Mouse (Mus musculus) midbrain, embryonic 11.5 days (tissue): Measurements from ENCODE around the gene Zpbp2. TPM values are rescaled to one million over a fixed set of nuclear protein-coding genes. Genes with fewer than 3 reads are reported as not detected.
A peak's percentile ranks its signal among the peaks of the same experiment; 100 is the strongest.

Experiments used
- ATAC-seq: fragments of 200-750 bp; cut with Nextera tagmentation; 2 replicates; pipeline ENCODE4 v1.8.0; 2017; ENCODE audit warnings: moderate TSS enrichment, moderate library complexity; ENCODE audit not compliant: low FRiP score
- DNase-seq: peaks from one replicate; pipeline ENCODE4 v3.0.0; 2015; ENCODE audit warnings: low spot score; ENCODE audit errors: missing footprints
- H3K27ac ChIP-seq: fragments of 300-500 bp; sonication (generic); 2 replicates; pipeline ENCODE4 v1.5.1; 2014; ENCODE audit warnings: low read depth, low read length
- H3K27me3 ChIP-seq: fragments of 300-500 bp; sonication (generic); 2 replicates; pipeline ENCODE4 v1.6.1; 2014; ENCODE audit warnings: mild to moderate bottlenecking, low read length, moderate library complexity, mixed read lengths; ENCODE audit not compliant: control insufficient read depth, insufficient read depth
- H3K36me3 ChIP-seq: fragments of 300-500 bp; sonication (generic); 2 replicates; pipeline ENCODE4 v1.6.1; 2014; ENCODE audit warnings: mild to moderate bottlenecking, low read length, moderate library complexity, mixed read lengths; ENCODE audit not compliant: control insufficient read depth, insufficient read depth
- H3K4me1 ChIP-seq: fragments of 300-500 bp; sonication (generic); 2 replicates; pipeline ENCODE4 v1.6.1; 2014; ENCODE audit warnings: low read length; ENCODE audit not compliant: control insufficient read depth, insufficient read depth
- H3K4me2 ChIP-seq: fragments of 300-500 bp; sonication (generic); 2 replicates; pipeline ENCODE4 v1.6.1; 2014; ENCODE audit warnings: mild to moderate bottlenecking, moderate library complexity
- H3K4me3 ChIP-seq: fragments of 300-500 bp; sonication (generic); 2 replicates; pipeline ENCODE4 v1.5.1; 2014; ENCODE audit warnings: low read depth, low read length
- H3K9ac ChIP-seq: fragments of 300-500 bp; sonication (generic); 2 replicates; pipeline ENCODE4 v1.6.1; 2014; ENCODE audit warnings: low read length
- H3K9me3 ChIP-seq: fragments of 300-500 bp; sonication (generic); 2 replicates; pipeline ENCODE4 v1.6.1; 2016; ENCODE audit warnings: low read length; ENCODE audit not compliant: control insufficient read depth
- WGBS: fragments of 180-500 bp; shearing (Covaris S2); extraction: QIAGEN DNeasy Blood & Tissue Kit; methylation state at CpG from one replicate; pipeline ENCODE4 v1.1.7; 2014; 5-methylcytosine and 5-hydroxymethylcytosine counted together
- polyA plus RNA-seq: library from polyadenylated mRNA; unstranded; fragments of >200 nt; fragmentation: Nextera tagmentation; extraction: Ambion mirVana; gene quantifications from 2 replicates; pipeline ENCODE4 v1.2.1, GENCODE M21; 2014

Zpbp2 gene
- polyA plus RNA-seq, 1 experiment from 2014 or later = 0.23 TPM

- H3K27me3 ChIP-seq = peaks cover 2% of the 10 kb centered on the region
- ATAC-seq (no peak), DNase-seq (no peak)
- H3K9me3 ChIP-seq = no peaks in the 10 kb centered on the region
- no peak overlapping the region for H3K4me3 ChIP-seq
- H3K36me3 ChIP-seq = no peaks in the 10 kb centered on the region
- no peak overlapping the region for H3K9ac ChIP-seq
- H3K27ac ChIP-seq = no peak overlapping the region
- H3K4me1 ChIP-seq = no peaks in the 10 kb centered on the region
- no peak overlapping the region for H3K4me2 ChIP-seq
Measured at GRCm38 (mm10) chr11:98537480-98538034, 13.3 kb upstream of the Zpbp2 start.

DNA sequence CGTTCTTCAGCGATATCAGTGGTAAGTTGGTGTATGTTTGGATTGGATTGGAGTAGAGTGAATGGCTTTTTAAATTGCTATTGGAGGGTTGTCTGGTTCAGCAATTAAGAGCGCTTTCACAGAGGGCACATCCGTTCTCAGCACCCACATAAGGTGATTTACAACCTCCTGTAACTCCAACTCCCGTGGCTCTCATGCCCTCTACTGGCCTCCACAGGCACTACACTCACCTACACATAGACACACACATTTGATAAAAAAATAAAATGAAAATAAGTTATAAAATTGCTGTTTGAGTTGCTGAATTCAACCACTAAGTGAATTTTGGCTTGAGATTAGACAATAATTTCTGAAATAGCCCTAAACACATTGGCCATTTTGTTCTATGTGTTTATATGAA lies 10.6 kb upstream of the Zpbp2 start:
- Histone ChIP-seq H3K9me3 (no peaks in the 10 kb centered on the region), H3K4me1 (no peaks in the 10 kb centered on the region; the same call in 1 of the 2 replicates), H3K4me2 (no peak overlapping the region), H3K4me3 (no peak overlapping the region), H3K27ac (no peak overlapping the region), H3K9ac (no peak overlapping the region), H3K27me3 (peaks cover 17% of the 10 kb centered on the region), H3K36me3 (no peaks in the 10 kb centered on the region)
- WGBS = 82% methylated on average over 5 of the region's 5 CpGs
- DNase-seq = no peak
- ATAC-seq = no peak

DNA sequence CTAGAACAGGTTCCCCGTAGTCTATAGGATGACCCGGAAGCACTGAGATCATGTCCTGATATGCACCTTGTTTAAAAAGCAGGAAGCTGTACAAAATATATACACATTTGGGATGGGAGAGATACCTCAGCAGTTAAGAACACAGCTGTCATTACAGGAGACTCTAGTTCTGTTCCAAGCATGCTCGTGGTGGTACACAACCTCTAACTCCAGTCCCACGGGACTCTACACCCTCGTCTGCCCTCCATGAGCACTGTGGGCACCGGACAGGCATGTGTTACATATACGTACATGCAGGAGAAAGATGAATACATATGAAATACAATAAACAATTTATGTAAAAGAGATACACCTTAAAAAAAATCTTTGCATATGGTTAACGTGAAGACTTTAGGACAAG lies 8.3 kb upstream of the Zpbp2 start:
- Histone ChIP-seq H3K36me3 (no peaks in the 10 kb centered on the region), H3K9ac (no peak overlapping the region), H3K4me2 (no peak overlapping the region), H3K27ac (no peak overlapping the region), H3K4me1 (peaks cover 4% of the 10 kb centered on the region), H3K4me3 (no peak overlapping the region), H3K27me3 (peaks cover 39% of the 10 kb centered on the region), H3K9me3 (no peaks in the 10 kb centered on the region)
- 76% methylated on average over 8 of the region's 8 CpGs for whole genome bisulfite sequencing
- ATAC-seq (no peak), DNase-seq (no peak)

DNA sequence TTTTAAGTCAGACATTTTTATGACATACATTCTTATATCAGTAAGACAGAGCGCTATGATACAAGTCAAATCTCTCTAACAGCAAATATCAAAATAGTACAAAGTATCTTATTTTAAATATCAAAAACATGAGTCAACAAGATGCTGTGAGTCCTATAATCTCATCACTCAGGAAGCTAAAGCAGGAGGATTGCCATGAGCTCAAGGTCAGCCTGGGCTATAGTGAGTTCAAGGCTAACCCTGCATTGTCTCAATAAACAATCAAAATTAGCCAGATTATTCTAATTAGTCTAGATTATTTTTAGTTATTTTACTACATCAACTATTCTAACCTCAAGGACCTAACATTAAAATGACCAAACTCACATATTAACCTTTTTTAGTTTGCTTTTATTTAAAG lies 7.5 kb upstream of the Zpbp2 start:
- peaks cover 44% of the 10 kb centered on the region for H3K27me3 ChIP-seq

GRCm38 (mm10) chr11:98544890-98545677 lies 5.8 kb upstream of the Zpbp2 start:
- Histone ChIP-seq H3K4me1 (peaks cover 4% of the 10 kb centered on the region), H3K27ac (no peak overlapping the region), H3K27me3 (peaks cover 55% of the 10 kb centered on the region), H3K4me3 (peak overlapping the region; percentile 33), H3K9ac (0 out of 2 replicates have a peak overlapping the region, but pooled peaks have one; percentile 24), H3K4me2 (peak overlapping the region; percentile 62), H3K36me3 (no peaks in the 10 kb centered on the region), H3K9me3 (no peaks in the 10 kb centered on the region)
- peak; percentile 94 for DNase-seq
- 3% methylated on average over 16 of the region's 16 CpGs for WGBS
- ATAC-seq = no peak

More for the DNA sequence above, 7.5 kb upstream of the Zpbp2 start:
- no peaks in the 10 kb centered on the region for H3K36me3 ChIP-seq
- 74% methylated on average over 1 of the region's 1 CpGs for WGBS
- no peak overlapping the region for H3K4me3 ChIP-seq
- no peak overlapping the region for H3K27ac ChIP-seq
- no peak overlapping the region for H3K9ac ChIP-seq
- no peak for ATAC-seq
- DNase-seq = no peak
- H3K4me2 ChIP-seq = no peak overlapping the region
- H3K9me3 ChIP-seq = no peaks in the 10 kb centered on the region
- H3K4me1 ChIP-seq = peaks cover 4% of the 10 kb centered on the region

DNA sequence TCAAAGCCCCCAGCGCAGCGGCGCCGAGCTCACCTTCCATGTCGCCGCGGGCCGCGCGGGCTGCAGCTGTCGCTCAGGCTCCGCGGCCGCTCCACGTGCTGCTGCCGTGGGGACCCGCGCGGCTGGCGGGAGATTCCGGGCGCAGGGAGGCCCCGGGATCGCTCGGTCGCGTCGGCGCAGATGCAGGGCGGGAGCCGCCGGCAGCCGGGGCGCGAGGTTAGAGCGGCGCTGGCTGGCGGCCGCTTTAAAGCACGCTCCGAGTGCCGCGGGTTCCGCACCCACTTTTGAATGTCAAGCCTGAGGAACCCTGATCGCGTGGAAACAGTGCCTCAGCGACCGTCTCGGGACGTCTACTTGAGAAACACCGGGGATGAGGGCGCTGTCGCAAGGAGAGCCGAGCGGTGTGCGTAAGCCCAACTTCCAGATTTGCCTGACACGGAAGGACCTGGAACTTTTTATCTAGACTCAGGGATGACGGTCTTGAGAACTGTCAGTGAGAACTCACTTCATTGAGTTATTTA lies 5.1 kb upstream of the Zpbp2 start, which contains the start of gene Ikzf3:
TSS of gene Ikzf3 (minus strand) at position 321 of the 521 bp plus-strand sequence.
- ATAC-seq = no peak
- Histone ChIP-seq H3K9ac (peak within 1 kb of the TSS; percentile 24; the same call in 1 of the 2 replicates), H3K4me1 (peaks cover 4% of the 10 kb centered on the region), H3K9me3 (no peaks in the 10 kb centered on the region), H3K4me3 (peak within 1 kb of the TSS; percentile 33), H3K36me3 (no peaks in the 10 kb centered on the region), H3K27ac (no peak within 1 kb of the TSS), H3K27me3 (peaks cover 60% of the 10 kb centered on the region), H3K4me2 (peak within 1 kb of the TSS; percentile 62)
- DNase-seq = peak; percentile 96
- under 1% methylated on average over 58 of the region's 58 CpGs for WGBS

- no peaks in the 10 kb centered on the region for H3K36me3 ChIP-seq
- H3K27ac ChIP-seq = no peak overlapping the region
- ATAC-seq (no peak), DNase-seq (peak; percentile 88)
- H3K27me3 ChIP-seq = peaks cover 60% of the 10 kb centered on the region
- H3K4me1 ChIP-seq = peaks cover 4% of the 10 kb centered on the region
- no peak overlapping the region for H3K4me3 ChIP-seq
- H3K9me3 ChIP-seq = no peaks in the 10 kb centered on the region
- H3K9ac ChIP-seq = no peak overlapping the region
- no peak overlapping the region for H3K4me2 ChIP-seq
- 37% methylated on average over 12 of the region's 12 CpGs for WGBS
Measured at GRCm38 (mm10) chr11:98546529-98547307, 4.2 kb upstream of the Zpbp2 start.

GRCm38 (mm10) chr11:98547308-98547693 lies 3.6 kb upstream of the Zpbp2 start:
- H3K4me2 ChIP-seq = no peak overlapping the region
- WGBS = 54% methylated on average over 3 of the region's 3 CpGs
- no peak overlapping the region for H3K27ac ChIP-seq
- H3K4me3 ChIP-seq = no peak overlapping the region
- H3K4me1 ChIP-seq = peaks cover 4% of the 10 kb centered on the region
- peaks cover 60% of the 10 kb centered on the region for H3K27me3 ChIP-seq
- no peaks in the 10 kb centered on the region for H3K36me3 ChIP-seq
- H3K9me3 ChIP-seq = no peaks in the 10 kb centered on the region
- H3K9ac ChIP-seq = no peak overlapping the region
- DNase-seq (no peak), ATAC-seq (no peak)
